Mouse (Mus musculus) cerebellum, adult (tissue): ENCODE measurements around the gene Becn1.
"Not testable (repeated sequence)": the region's sequence is repeated elsewhere in the genome, so short reads cannot be mapped to it uniquely, and the experiment has no call there.

ENCODE experiments used
- ATAC-seq: cut with Nextera tagmentation; 2 replicates; pipeline ENCODE4 v1.9.2; 2017; ENCODE audit warnings: mild to moderate bottlenecking, moderate library complexity, mixed read lengths; ENCODE audit not compliant: insufficient number of reproducible peaks, low FRiP score, low TSS enrichment

Gene Becn1

DNA sequence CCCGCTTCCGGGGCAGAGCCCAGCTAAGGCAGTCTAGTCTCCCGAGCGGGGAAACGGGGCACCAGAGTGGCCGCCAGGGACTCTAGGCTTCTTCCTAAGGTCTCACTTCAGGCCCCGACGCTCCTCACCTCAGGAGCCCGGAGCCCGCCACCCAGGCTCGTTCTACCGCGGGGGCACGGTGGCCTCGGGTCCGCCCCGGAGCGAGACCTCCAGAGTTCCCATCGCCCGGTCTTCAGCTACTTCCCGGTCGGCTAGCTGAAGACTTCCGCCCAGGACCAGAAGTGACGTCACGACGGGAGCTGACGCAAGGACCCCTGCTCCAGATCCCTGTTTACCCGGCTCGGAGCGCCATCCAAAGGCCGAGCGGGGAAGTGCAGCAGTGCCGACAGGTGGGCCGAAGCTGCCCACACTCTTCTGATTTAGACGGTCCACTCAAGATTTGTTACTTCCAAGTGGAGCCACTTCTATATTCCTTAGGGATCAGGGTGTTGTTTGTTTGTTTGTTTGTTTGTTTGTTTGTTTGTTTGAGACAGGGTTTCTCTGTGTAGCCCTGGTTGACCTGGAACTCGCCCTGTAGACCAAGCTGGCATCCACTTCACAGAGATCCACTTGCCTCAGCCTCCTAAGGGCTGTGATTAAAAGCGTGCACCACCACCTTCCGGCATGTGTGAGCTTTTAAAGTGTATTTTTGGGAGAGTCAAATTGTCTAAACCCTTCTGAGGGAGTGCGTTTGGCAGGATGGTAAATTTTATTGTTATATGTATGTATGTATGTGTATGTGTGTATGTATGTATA lies at the start of gene Becn1:
Gene Becn1, minus strand, starts transcription at position 283 of the 795 bp plus-strand sequence.
- ATAC-seq: peak; percentile 93; the same call in 1 of the 2 replicates

DNA sequence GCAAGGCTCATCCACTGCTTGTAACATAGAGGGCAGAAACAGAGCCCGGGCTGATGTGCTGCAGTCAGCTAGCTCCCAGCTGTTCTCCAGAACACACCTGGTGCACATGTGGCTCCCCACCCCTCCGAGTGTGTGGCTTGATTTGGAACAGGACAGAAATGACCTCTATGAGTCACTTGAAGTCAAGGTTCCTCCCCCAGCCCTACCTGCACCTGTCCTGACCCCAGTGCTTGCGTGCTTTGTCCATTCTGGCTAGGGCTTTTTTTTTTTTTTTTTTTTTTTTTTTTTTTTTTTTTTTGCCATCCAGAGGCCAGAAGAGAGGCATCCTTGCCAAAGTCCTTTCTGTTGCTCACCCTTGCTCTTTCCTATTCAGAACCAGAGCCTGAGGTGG lies 49.6 kb upstream of the Becn1 start:
- no peak for ATAC-seq

DNA sequence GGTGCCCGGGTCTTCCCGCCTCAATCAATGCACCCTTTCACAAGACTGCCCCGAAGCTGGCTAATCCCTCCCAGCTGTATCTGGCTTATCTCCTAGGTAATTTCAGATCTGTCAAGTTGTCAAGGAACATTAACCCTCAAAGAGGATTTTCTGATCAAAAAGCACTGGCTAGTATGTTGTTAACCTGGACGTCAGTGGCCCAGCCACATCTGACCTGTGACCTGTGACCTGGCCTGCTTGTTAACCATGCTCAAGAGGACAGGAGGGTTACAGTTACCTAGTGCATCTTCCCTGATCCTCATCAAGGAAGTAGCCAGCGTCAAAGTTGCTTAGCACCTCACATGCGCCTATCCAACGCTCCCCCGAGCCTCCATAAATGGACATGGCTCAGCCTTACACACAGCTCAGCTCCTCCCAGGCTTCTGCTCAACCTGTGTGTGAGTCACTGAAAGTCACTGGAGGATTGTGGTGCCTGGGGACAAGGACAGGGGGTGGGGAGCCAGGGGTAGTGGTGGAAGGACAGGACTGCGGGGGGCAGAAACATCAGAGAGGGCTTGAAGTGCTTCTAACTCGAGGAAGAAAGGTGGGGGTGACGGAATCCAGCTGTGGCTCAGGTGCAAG lies 49.1 kb upstream of the Becn1 start:
- no peak for ATAC-seq

GRCm38 (mm10) chr11:101349216-101349615 lies 47.1 kb upstream of the Becn1 start:
- ATAC-seq: no peak

- ATAC-seq: no peak
Observed at GRCm38 (mm10) chr11:101348774-101349173, 46.7 kb upstream of the Becn1 start.

- no peak for ATAC-seq
Observed at GRCm38 (mm10) chr11:101347083-101347775, 45.1 kb upstream of the Becn1 start.

GRCm38 (mm10) chr11:101338123-101338760 lies 36.2 kb upstream of the Becn1 start:
- ATAC-seq: no peak; the same call in 1 of the 2 replicates

DNA sequence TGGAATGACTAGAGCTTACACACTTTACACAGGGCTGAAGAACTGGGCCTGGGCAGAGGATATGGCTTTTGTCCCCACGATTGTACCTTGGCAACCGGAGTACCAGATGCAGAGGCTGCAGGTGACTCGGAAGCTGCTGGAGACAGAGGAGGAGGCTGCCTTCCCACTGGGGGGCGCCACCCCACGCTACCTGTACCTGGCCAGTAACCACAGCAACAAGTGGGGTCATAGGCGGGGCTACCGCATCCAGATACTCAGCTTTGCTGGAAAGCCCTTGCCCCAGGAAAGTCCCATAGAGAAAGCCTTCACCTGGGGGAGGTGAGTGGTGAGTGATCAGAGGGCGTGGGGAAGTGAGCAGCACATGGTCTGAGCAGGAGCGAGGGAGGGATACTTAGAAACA lies 33.6 kb upstream of the Becn1 start:
- no peak for ATAC-seq

- ATAC-seq: no peak
Observed at GRCm38 (mm10) chr11:101334516-101334915, 32.4 kb upstream of the Becn1 start.

DNA sequence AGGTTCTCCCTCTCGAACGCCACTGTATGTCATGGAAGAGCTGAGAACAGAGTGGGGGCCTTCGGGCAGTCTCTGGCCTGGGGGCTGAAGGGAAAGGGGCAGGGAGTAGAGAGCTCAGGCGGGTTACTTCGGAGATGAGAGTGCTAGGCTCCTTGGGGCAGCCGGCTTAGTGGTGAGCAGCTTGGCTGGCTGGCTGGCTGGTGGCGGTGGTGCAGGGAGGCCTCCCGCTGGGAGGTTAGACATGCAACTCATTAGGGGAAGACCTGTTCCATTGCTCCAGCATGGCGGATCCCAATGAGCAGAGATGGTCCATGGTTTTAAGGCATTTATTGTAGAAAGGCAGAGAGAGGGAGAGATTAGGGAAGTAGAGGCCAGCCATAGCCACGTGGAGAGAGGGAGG lies 31.9 kb upstream of the Becn1 start:
- no peak for ATAC-seq

DNA sequence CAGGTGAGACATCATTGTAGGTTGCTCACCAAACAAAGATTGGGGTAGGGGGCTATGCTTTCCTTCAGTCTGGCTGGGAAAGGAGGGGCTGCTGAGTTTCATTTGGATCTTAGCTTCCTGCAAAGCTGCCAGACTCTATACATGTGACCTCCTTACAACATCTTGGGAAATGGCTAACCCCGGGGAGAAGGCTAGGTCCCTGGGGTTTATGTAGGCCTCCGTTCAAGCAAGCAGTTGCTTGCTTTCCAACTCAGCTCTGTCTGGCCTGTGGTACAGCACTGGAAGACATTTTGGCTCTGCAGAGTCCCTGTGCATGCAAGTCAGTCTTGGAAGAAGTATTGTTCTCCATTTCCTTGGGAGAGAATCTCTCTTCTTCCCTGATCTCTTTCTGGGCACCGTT lies 30.5 kb upstream of the Becn1 start:
- ATAC-seq: no peak

GRCm38 (mm10) chr11:101330961-101331360 lies 28.9 kb upstream of the Becn1 start:
- not testable (repeated sequence) for ATAC-seq

- no peak for ATAC-seq
Observed at GRCm38 (mm10) chr11:101330371-101330924, 28.4 kb upstream of the Becn1 start, which contains the start of gene Aoc3. Aoc3 (plus strand) TSS chr11:101330605.

DNA sequence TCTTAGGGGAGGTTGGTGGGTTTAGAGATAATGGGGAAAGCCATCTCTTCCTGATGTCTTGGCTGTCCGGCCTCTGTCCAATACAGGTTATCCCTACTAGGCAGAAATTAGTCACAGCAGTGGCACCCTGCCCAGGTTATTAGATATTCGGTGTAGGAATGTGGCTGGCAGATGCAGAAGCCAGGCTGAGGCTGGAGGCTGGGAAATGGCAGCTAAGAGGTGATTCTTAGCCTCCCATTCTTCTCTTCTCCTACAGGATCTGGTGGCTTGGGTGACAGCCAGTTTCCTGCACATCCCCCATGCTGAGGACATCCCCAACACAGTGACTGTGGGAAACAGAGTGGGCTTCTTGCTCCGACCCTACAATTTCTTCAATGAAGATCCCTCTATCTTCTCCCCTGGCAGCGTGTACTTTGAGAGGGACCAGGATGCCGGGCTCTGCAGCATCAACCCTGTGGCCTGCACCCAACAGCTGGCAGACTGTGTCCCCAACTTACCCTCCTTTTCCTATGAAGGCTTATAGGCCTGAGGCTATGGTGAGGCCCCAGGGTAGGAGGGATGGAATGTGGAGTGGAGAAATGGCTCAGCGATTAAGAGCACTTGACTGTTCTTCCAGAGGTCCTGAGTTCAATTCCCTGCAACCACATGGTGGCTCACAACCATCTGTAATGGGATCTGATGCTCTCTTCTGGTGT lies 27.0 kb upstream of the Becn1 start:
- ATAC-seq: no peak

DNA sequence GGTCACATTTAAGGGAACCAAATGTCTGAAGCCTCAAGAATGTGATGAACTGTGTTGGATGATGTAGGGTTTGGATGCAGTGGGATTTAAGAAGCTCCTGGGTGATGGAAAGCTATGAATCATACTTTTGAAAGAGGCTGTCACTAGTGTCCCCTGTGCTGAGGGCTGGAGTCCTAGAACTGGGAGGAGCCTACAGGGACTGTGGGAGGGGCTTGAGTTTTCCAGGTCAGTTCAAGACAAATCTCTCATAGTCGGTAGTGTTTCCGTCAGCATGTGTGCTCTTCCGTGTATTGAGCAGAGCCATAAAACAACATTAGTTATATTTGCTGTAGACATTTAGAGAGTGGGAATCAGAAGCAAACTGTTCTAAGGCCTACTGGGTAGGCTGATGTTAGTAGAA lies 25.2 kb upstream of the Becn1 start:
- ATAC-seq: no peak

DNA sequence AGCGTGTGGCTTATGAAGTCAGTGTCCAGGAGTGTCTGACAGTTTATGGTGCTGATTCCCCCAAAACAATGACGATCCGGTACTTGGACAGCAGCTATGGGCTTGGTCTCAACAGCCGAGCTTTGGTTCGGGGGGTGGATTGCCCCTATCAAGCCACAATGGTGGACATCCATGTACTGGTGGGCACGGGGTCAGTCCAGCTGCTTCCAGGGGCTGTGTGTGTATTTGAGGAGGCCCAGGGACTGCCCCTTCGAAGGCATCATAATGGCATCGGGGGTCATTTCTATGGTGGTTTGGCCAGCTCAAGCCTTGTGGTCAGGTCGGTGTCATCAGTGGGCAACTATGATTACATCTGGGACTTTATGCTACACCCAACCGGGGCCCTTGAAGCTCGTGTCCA lies 24.1 kb upstream of the Becn1 start:
- no peak for ATAC-seq

- ATAC-seq: not testable (repeated sequence)
Observed at GRCm38 (mm10) chr11:101325201-101325600, 23.1 kb upstream of the Becn1 start.

DNA sequence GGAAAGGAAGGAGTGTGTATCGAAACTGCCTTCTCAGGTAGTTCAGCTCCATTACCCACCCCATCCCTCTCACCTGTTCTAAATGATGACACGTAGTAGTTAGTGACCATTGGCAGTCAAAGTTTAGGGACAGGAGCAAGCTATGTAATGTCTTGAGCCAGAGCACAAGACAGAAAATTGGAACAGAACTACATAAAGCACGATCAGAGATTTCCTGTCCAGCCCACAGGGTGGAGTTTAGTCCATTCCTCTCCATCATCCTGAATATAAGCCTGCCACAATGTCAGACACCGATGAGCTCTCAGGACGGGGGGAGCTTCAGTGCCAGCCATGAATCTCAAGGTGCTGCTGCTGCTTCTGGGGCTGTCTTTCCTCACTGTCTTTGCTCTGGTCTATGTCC lies 22.7 kb upstream of the Becn1 start, which contains the start of gene Aoc2:
Gene Aoc2, plus strand, starts transcription at position 301 of the 400 bp plus-strand sequence.
- ATAC-seq: no peak

- ATAC-seq: no peak
Observed at GRCm38 (mm10) chr11:101323609-101324008, 21.5 kb upstream of the Becn1 start.

GRCm38 (mm10) chr11:101316501-101316917 lies 14.4 kb upstream of the Becn1 start:
- no peak; the same call in 1 of the 2 replicates for ATAC-seq
